Mouse (Mus musculus) midbrain, postnatal 0 days (tissue): ENCODE results near the gene Cebpg. TPM values are rescaled to one million over a fixed set of nuclear protein-coding genes. Genes with fewer than 3 reads are reported as not detected.

Experiments
- ATAC-seq: fragments of 200-750 bp; cut with Nextera tagmentation; 2 replicates; pipeline ENCODE4 v1.8.0; 2017; ENCODE audit warnings: moderate number of reproducible peaks, mild to moderate bottlenecking, moderate TSS enrichment, moderate library complexity; ENCODE audit not compliant: low FRiP score
- DNase-seq: peaks from one replicate; pipeline ENCODE4 v3.0.0-alpha.2; 2015; ENCODE audit warnings: low spot score
- H3K27ac ChIP-seq: fragments of 300-500 bp; sonication (generic); 2 replicates; pipeline ENCODE4 v1.5.1; 2014; ENCODE audit warnings: low read depth, mild to moderate bottlenecking, low read length, mixed read lengths
- H3K27me3 ChIP-seq: fragments of 300-500 bp; sonication (generic); 2 replicates; pipeline ENCODE4 v1.6.1; 2014; ENCODE audit warnings: low read length, control low read depth, mixed read lengths; ENCODE audit not compliant: insufficient read depth
- H3K36me3 ChIP-seq: fragments of 300-500 bp; sonication (generic); 2 replicates; pipeline ENCODE4 v1.6.1; 2014; ENCODE audit warnings: low read length, control low read depth, mixed read lengths; ENCODE audit not compliant: insufficient read depth
- H3K4me1 ChIP-seq: fragments of 300-500 bp; sonication (generic); 2 replicates; pipeline ENCODE4 v1.6.1; 2014; ENCODE audit warnings: mild to moderate bottlenecking, control low read depth, antibody characterized with exemption, low read length, mixed read lengths; ENCODE audit not compliant: insufficient read depth
- H3K4me2 ChIP-seq: fragments of 300-500 bp; sonication (generic); 2 replicates; pipeline ENCODE4 v1.6.1; 2014; ENCODE audit warnings: low read depth, mild to moderate bottlenecking, low read length, mixed read lengths; ENCODE audit not compliant: poor library complexity, severe bottlenecking
- H3K4me3 ChIP-seq: fragments of 300-500 bp; sonication (generic); 2 replicates; pipeline ENCODE4 v1.5.1; 2014; ENCODE audit warnings: low read depth, mild to moderate bottlenecking, low read length, moderate library complexity
- H3K9ac ChIP-seq: fragments of 300-500 bp; sonication (generic); replicated peaks from 2 replicates; pipeline ENCODE4 v1.6.1; 2014; ENCODE audit warnings: mild to moderate bottlenecking, low read length, moderate library complexity, mixed read lengths; ENCODE audit not compliant: poor library complexity, severe bottlenecking
- H3K9me3 ChIP-seq: fragments of 300-500 bp; sonication (generic); 2 replicates; pipeline ENCODE4 v1.6.1; 2016; ENCODE audit warnings: low read length, control low read depth
- CTCF ChIP-seq: IDR thresholded peaks from 2 replicates; pipeline ENCODE4 v1.5.1; 2016; ENCODE audit warnings: antibody characterized with exemption, mild to moderate bottlenecking
- WGBS: fragments of 180-500 bp; shearing (Covaris S2); extraction: QIAGEN DNeasy Blood & Tissue Kit; methylation state at CpG from one replicate; pipeline ENCODE4 v1.1.7; 2014; 5-methylcytosine and 5-hydroxymethylcytosine counted together
- polyA plus RNA-seq: library from polyadenylated mRNA; unstranded; fragments of >200 nt; fragmentation: Nextera tagmentation; extraction: Ambion mirVana; gene quantifications from 2 replicates; pipeline ENCODE4 v1.2.1, GENCODE M21; 2015
- total RNA-seq: library from RNA; depleted of rRNA; stranded (reverse); fragments of >200 nt; gene quantifications from 2 replicates; pipeline ENCODE4 v1.2.3, GENCODE M21; 2014

Cebpg gene
- total and polyA plus RNA-seq, 2 experiments from 2014 or later, result 12.8 to 13.9 TPM

GRCm38 (mm10) chr7:35055619-35056435, 546 bp downstream of the Cebpg start:
- Histone ChIP-seq H3K36me3 (no peaks in the 10 kb centered on the region), H3K9ac (peak overlapping the region; percentile 93), H3K27ac (peak overlapping the region; percentile 87), H3K4me3 (peak overlapping the region; percentile 87), H3K27me3 (no peaks in the 10 kb centered on the region), H3K4me1 (peaks cover 8% of the 10 kb centered on the region; the same call in 1 of the 2 replicates), H3K9me3 (no peaks in the 10 kb centered on the region), H3K4me2 (peak overlapping the region; percentile 77)
- WGBS, result under 1% methylated on average over 68 of the region's 77 CpGs
- ATAC-seq, result peak; percentile 82
- peak; percentile 65 for DNase-seq
- peak; percentile 51 for TF ChIP-seq CTCF

DNA sequence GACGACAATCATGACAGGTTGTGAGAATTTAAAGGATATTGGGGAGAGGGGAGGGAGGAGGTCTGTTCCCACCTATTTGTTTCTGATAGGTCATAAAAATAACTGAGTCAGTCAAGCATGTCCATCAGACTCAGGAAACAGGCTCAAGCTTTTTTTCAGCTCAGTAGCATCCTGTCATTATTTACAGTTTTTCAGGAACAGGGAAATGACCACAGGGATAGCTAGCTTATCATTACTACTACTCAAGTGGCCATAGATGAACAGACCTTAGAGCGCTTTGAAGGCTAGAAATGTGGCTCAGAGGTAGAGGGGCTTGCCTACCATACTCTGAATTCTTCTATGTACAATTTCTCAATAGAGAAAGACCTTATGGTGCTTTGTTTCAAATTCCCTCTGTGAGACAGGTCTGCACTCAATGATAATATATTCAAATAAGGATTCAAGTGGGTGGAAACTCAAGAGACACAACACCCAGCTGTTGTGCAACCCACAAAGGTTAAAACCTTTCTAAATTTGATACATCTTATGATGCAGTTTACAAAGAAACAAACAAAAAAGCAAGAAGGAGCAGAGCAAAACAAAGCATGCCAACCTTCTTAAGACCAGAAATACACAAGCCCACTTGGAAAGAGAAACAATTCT, 1.3 kb downstream of the Cebpg start:
- Histone ChIP-seq H3K36me3 (no peaks in the 10 kb centered on the region), H3K4me3 (peak overlapping the region; percentile 87), H3K4me1 (peaks cover 8% of the 10 kb centered on the region; the same call in 1 of the 2 replicates), H3K9me3 (no peaks in the 10 kb centered on the region), H3K27me3 (no peaks in the 10 kb centered on the region), H3K9ac (peak overlapping the region; percentile 93), H3K4me2 (peak overlapping the region; percentile 77), H3K27ac (0 out of 2 replicates have a peak overlapping the region, but pooled peaks have one; percentile 87)
- TF ChIP-seq CTCF, result no peak
- ATAC-seq, result no peak
- DNase-seq, result no peak
- 65% methylated on average over 2 of the region's 2 CpGs for WGBS

- no peak overlapping the region for H3K9ac ChIP-seq
- H3K4me3 ChIP-seq, result no peak overlapping the region
- no peaks in the 10 kb centered on the region for H3K27me3 ChIP-seq
- H3K4me2 ChIP-seq, result no peak overlapping the region
- DNase-seq, result no peak
- H3K9me3 ChIP-seq, result no peaks in the 10 kb centered on the region
- 74% methylated on average over 1 of the region's 1 CpGs for WGBS
- TF ChIP-seq CTCF, result no peak
- H3K4me1 ChIP-seq, result peaks cover 8% of the 10 kb centered on the region; the same call in 1 of the 2 replicates
- ATAC-seq, result no peak
- no peak overlapping the region for H3K27ac ChIP-seq
- no peaks in the 10 kb centered on the region for H3K36me3 ChIP-seq
Measured at GRCm38 (mm10) chr7:35054286-35054685, 2.1 kb downstream of the Cebpg start.

DNA sequence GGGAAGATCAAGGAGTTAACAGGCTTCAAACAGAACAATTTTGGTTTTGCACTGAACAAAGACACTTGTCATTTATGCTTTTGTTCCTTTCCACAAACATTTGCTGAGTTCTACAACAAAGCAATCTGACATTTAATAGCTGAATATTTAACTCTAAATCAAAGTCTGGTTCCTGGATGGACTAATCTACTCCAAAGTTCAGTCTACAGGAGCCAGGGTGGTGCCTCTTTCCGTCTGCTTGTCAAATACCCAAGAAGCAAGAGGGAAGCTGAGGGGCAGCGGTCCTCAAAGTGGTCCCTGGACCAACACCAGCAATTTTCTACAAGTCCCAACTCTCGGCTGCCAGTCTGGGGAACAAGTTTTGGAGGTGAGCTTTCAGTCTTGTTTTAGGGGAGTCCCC, 3.2 kb downstream of the Cebpg start:
- Histone ChIP-seq H3K27me3 (no peaks in the 10 kb centered on the region), H3K4me3 (no peak overlapping the region), H3K4me2 (no peak overlapping the region), H3K27ac (no peak overlapping the region), H3K36me3 (no peaks in the 10 kb centered on the region), H3K4me1 (peaks cover 8% of the 10 kb centered on the region; the same call in 1 of the 2 replicates), H3K9ac (no peak overlapping the region), H3K9me3 (no peaks in the 10 kb centered on the region)
- ATAC-seq (no peak), DNase-seq (no peak)
- TF ChIP-seq CTCF, result no peak
- 93% methylated on average over 3 of the region's 3 CpGs for WGBS

DNA sequence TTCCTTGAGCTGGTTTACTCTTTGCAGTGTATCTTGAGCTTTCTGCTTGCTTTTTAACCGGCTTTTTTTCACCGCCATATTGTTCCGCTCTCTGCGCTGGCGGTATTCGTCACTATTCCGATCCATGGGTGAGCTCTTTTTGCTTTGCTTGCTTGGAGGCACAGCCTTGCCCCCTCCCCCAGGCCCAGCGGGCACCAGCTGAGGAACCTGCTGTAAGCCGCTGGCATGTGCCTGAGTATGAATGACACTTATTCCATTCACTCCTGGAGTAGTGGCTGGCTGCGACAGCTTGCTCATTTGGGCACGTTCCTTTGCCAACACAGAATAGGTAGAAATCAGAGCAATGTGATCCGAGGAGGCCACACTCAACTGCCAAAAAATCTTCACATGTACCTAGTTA, 5.8 kb downstream of the Cebpg start:
- Histone ChIP-seq H3K4me1 (peaks cover 8% of the 10 kb centered on the region; the same call in 1 of the 2 replicates), H3K4me3 (no peak overlapping the region), H3K9ac (no peak overlapping the region), H3K4me2 (no peak overlapping the region), H3K27ac (no peak overlapping the region), H3K27me3 (no peaks in the 10 kb centered on the region), H3K9me3 (no peaks in the 10 kb centered on the region), H3K36me3 (0 out of 2 replicates have a peak, but pooled peaks cover 5% of the 10 kb centered on the region)
- ATAC-seq (no peak), DNase-seq (no peak)
- TF ChIP-seq CTCF, result no peak
- WGBS, result 90% methylated on average over 12 of the region's 12 CpGs

DNA sequence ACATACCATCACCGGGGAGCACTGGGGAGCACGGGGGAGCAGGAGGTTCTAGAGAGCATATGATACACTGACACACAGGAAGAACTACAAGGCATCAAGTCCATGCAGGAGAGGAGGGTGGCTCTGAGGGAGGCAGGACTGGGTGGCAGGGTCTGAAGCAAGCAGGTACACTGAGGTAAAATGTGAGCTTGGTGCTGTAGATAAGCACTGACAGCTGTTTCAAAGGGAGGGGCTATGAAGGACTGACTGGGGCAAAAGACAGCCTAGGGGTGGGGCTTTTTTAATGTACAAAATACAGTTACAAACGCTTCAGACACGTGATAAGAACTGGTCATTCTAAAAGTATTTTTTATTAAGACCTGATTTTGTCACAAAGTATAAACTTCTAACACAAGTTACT, 10.3 kb downstream of the Cebpg start:
- no peaks in the 10 kb centered on the region for H3K27me3 ChIP-seq
- 99% methylated on average over 4 of the region's 4 CpGs for WGBS
- ATAC-seq, result no peak
- no peak overlapping the region for H3K4me2 ChIP-seq
- no peaks in the 10 kb centered on the region for H3K4me1 ChIP-seq
- H3K9ac ChIP-seq, result no peak overlapping the region
- H3K27ac ChIP-seq, result no peak overlapping the region
- no peak for TF ChIP-seq CTCF
- H3K4me3 ChIP-seq, result no peak overlapping the region
- DNase-seq, result no peak
- H3K9me3 ChIP-seq, result no peaks in the 10 kb centered on the region
- H3K36me3 ChIP-seq, result peaks cover 18% of the 10 kb centered on the region; the same call in 1 of the 2 replicates
